ENCODE assay signal across 8 mouse cellular contexts in genomic region chrX:7573176-7574086, GRCm38 (mm10). TPM values are rescaled to one million over a fixed set of nuclear protein-coding genes. Genes with fewer than 3 reads are reported as not detected.
DNase-seq lines count a peak whose midpoint lies in the region; ATAC-seq and TF ChIP-seq lines count a peak whose summit lies in the region.

TSS of gene Foxp3 (plus strand) at chrX:7573644.

- H3K4me1 ChIP-seq in intestine, embryonic 16.5 days (ENCODE audit: control insufficient read depth, insufficient read depth, low read length): peaks cover 8% of the 10 kb centered on the region
- peaks cover 42% of the 10 kb centered on the region for H3K4me1 ChIP-seq in liver, embryonic 12.5 days
- H3K4me1 ChIP-seq in olfactory bulb, adult 2 months (ENCODE audit: control insufficient read depth, insufficient read depth, low read length): peaks cover 20% of the 10 kb centered on the region

- TF ChIP-seq POLR2A in olfactory bulb, adult 2 months (IDR thresholded peaks at IDR 0.05; ENCODE audit: insufficient read depth, low read depth, low read length): no peak

- H3K27me3 ChIP-seq in intestine, embryonic 16.5 days (replicated peaks; ENCODE audit: control insufficient read depth, insufficient read depth, low read length): no peaks in the 10 kb centered on the region
- no peaks in the 10 kb centered on the region for H3K27me3 ChIP-seq in liver, embryonic 12.5 days (replicated peaks)

- H3K9ac ChIP-seq in intestine, embryonic 16.5 days (ENCODE audit: low read depth, low read length): peak within 1 kb of the TSS; percentile 78
- H3K9ac ChIP-seq in liver, embryonic 12.5 days: peak within 1 kb of the TSS; percentile 80

- H3K4me2 ChIP-seq in intestine, embryonic 16.5 days (ENCODE audit: low read depth, low read length): peak within 1 kb of the TSS; percentile 74
- H3K4me2 ChIP-seq in liver, embryonic 12.5 days: peak within 1 kb of the TSS; percentile 85

- peak within 1 kb of the TSS; percentile 76 for H3K27ac ChIP-seq in intestine, embryonic 16.5 days (ENCODE audit: low read length)
- peak within 1 kb of the TSS; percentile 86 for H3K27ac ChIP-seq in liver, embryonic 12.5 days
- peak within 1 kb of the TSS; percentile 99 for H3K27ac ChIP-seq in olfactory bulb, adult 2 months (ENCODE audit: insufficient read depth, low read depth, low read length)

- peak within 1 kb of the TSS; percentile 61 for H3K4me3 ChIP-seq in intestine, embryonic 16.5 days (ENCODE audit: low read length)
- H3K4me3 ChIP-seq in liver, embryonic 12.5 days: peak within 1 kb of the TSS; percentile 76
- peak within 1 kb of the TSS; percentile 92 for H3K4me3 ChIP-seq in olfactory bulb, adult 2 months (ENCODE audit: insufficient read depth, low read depth, low read length)

- WGBS in intestine, embryonic 16.5 days: 33% methylated on average over 55 of the region's 72 CpGs
- 27% methylated on average over 42 of the region's 72 CpGs for WGBS in liver, embryonic 12.5 days (ENCODE audit: insufficient replicate concordance)
- 23% methylated on average over 70 of the region's 72 CpGs for WGBS in olfactory bulb, adult 2 months

- H3K9me3 ChIP-seq in intestine, embryonic 16.5 days (ENCODE audit: control insufficient read depth, low read length): no peaks in the 10 kb centered on the region
- no peaks in the 10 kb centered on the region for H3K9me3 ChIP-seq in liver, embryonic 12.5 days (replicated peaks)

- ATAC-seq in intestine, embryonic 16.5 days: peak; percentile 71
- ATAC-seq in liver, embryonic 12.5 days: peak; percentile 46

- DNase-seq in urinary bladder, adult 2 months (ENCODE audit: low spot score): peak; percentile 67
- no peak for DNase-seq in urinary bladder, postnatal 14 days (ENCODE audit: low spot score)
- DNase-seq in embryo, embryonic 10 days (ENCODE audit: low spot score): peak; percentile 31
- peak; percentile 19 for DNase-seq in gastrocnemius, postnatal 25 days
- DNase-seq in yolk sac, embryonic 10.5 days (ENCODE audit: low spot score): peak; percentile 20

- TF ChIP-seq CTCF in olfactory bulb, adult 2 months (IDR thresholded peaks at IDR 0.05; ENCODE audit: insufficient read depth, low read depth, low read length): no peak

- no peaks in the 10 kb centered on the region for H3K36me3 ChIP-seq in intestine, embryonic 16.5 days (ENCODE audit: control insufficient read depth, insufficient read depth, low read length)
- H3K36me3 ChIP-seq in liver, embryonic 12.5 days: no peaks in the 10 kb centered on the region

RNA-seq across cellular contexts. Expression of gene Foxp3, which starts in this region (rescaled TPM):
- 0.08 and 0.21 TPM in 2 replicates for polyA plus RNA-seq in urinary bladder, adult 2 months (2012; rRNA removed)
- total RNA-seq in gastrocnemius, postnatal 25 days (2021): under 1 TPM in 1 of 2 experiments, not detected in 1; 0.08 TPM
- 0.23 TPM in 1 of 2 replicates, not detected in the other for polyA plus RNA-seq in intestine, embryonic 16.5 days (2015; fragmentation: Nextera tagmentation; extraction: Ambion mirVana)
- 0.14 TPM in 1 of 2 replicates, not detected in the other for polyA plus RNA-seq in liver, embryonic 12.5 days (2016; fragmentation: Nextera tagmentation; extraction: Ambion mirVana)
- polyA plus RNA-seq in olfactory bulb, adult 2 months (2012; ENCODE audit: insufficient read depth, insufficient read length, low replicate concordance, missing spikeins): not detected in 2 replicates

Comparison
In these comparisons a context has a peak if more than half of its experiments do, and no peak if none do; other contexts are left out.
1. Peak in DNase-seq in urinary bladder, adult 2 months; RNA of the gene not detected or under 1 TPM.
2. Peak in DNase-seq in gastrocnemius, postnatal 25 days; RNA of the gene not detected or under 1 TPM.
3. Peak in ATAC-seq, H3K4me3 ChIP-seq, H3K27ac ChIP-seq, H3K9ac ChIP-seq and H3K4me2 ChIP-seq in intestine, embryonic 16.5 days; RNA of the gene not detected or under 1 TPM.
4. Peak in ATAC-seq, H3K4me3 ChIP-seq, H3K27ac ChIP-seq, H3K9ac ChIP-seq and H3K4me2 ChIP-seq in liver, embryonic 12.5 days; RNA of the gene not detected or under 1 TPM.